Mouse (Mus musculus) bone marrow, adult 2 months (tissue): ENCODE results near the gene Gtf2ird1. TPM values are rescaled to one million over a fixed set of nuclear protein-coding genes. Genes with fewer than 3 reads are reported as not detected.
A peak's percentile ranks its signal among the peaks of the same experiment; 100 is the strongest.

Experiments used
- H3K27ac ChIP-seq: fragments of 200-500 bp; 2 replicates; pipeline ENCODE4 v1.5.1; 2012; ENCODE audit warnings: low read depth, mild to moderate bottlenecking, control low read depth, inconsistent platforms, low read length; ENCODE audit not compliant: control insufficient read depth, poor library complexity, insufficient read depth
- H3K4me1 ChIP-seq: fragments of 200-500 bp; 2 replicates; pipeline ENCODE4 v1.6.1; 2011; ENCODE audit warnings: low read length; ENCODE audit not compliant: control insufficient read depth, insufficient read depth
- H3K4me3 ChIP-seq: fragments of 200-500 bp; replicated peaks from 2 replicates; pipeline ENCODE3; 2011; ENCODE audit warnings: mild to moderate bottlenecking, low read depth, low read length, control low read depth; ENCODE audit not compliant: control insufficient read depth
- CTCF ChIP-seq: fragments of 200-500 bp; IDR thresholded peaks from 2 replicates; pipeline ENCODE4 v1.5.1; 2011; ENCODE audit warnings: low read length, control low read depth; ENCODE audit not compliant: control insufficient read depth, insufficient read depth
- POLR2A ChIP-seq: fragments of 200-500 bp; IDR thresholded peaks from 2 replicates; pipeline ENCODE4 v1.6.1; 2011; ENCODE audit warnings: low read depth, mild to moderate bottlenecking, control low read depth, low read length, borderline replicate concordance; ENCODE audit not compliant: control insufficient read depth
- WGBS: fragments of 180-500 bp; shearing (Covaris S2); methylation state at CpG from one replicate; pipeline ENCODE4 v1.1.7; 2018; 5-methylcytosine and 5-hydroxymethylcytosine counted together
- polyA plus RNA-seq: library from polyadenylated mRNA; stranded (reverse); fragments of >200 nt; gene quantifications from 2 replicates; pipeline ENCODE4 v1.2.4, GENCODE M21; 2011; ENCODE audit warnings: low replicate concordance; ENCODE audit not compliant: missing spikeins, insufficient read depth, insufficient read length

The Gtf2ird1 gene
- polyA plus RNA-seq, 1 experiment: 13.1 TPM

- Histone ChIP-seq H3K27ac (no peak overlapping the region), H3K4me3 (no peak overlapping the region), H3K4me1 (no peaks in the 10 kb centered on the region)
- TF ChIP-seq POLR2A: no peak
- no peak for TF ChIP-seq CTCF
- 93% methylated on average over 4 of the region's 4 CpGs for WGBS
Observed at GRCm38 (mm10) chr5:134492956-134493355, 36.4 kb upstream of the Gtf2ird1 start.

GRCm38 (mm10) chr5:134491712-134492417 is 35.3 kb upstream of the Gtf2ird1 start:
- Histone ChIP-seq H3K27ac (no peak overlapping the region), H3K4me1 (no peaks in the 10 kb centered on the region), H3K4me3 (no peak overlapping the region)
- 27% methylated on average over 18 of the region's 18 CpGs for WGBS
- no peak for TF ChIP-seq POLR2A
- TF ChIP-seq CTCF: peak; percentile 92

GRCm38 (mm10) chr5:134491206-134491605 is 34.7 kb upstream of the Gtf2ird1 start:
- WGBS: 76% methylated on average over 2 of the region's 2 CpGs
- H3K27ac ChIP-seq: no peak overlapping the region
- H3K4me3 ChIP-seq: no peak overlapping the region
- TF ChIP-seq POLR2A (no peak), CTCF (no peak)
- no peaks in the 10 kb centered on the region for H3K4me1 ChIP-seq

GRCm38 (mm10) chr5:134490465-134490864 is 33.9 kb upstream of the Gtf2ird1 start:
- 86% methylated on average over 12 of the region's 12 CpGs for WGBS
- TF ChIP-seq CTCF (peak; percentile 66; the same call in 1 of the 2 replicates), POLR2A (no peak)
- Histone ChIP-seq H3K4me3 (no peak overlapping the region), H3K27ac (no peak overlapping the region), H3K4me1 (no peaks in the 10 kb centered on the region)

- 10% methylated on average over 9 of the region's 9 CpGs for WGBS
- H3K4me3 ChIP-seq: no peak overlapping the region
- H3K4me1 ChIP-seq: no peaks in the 10 kb centered on the region
- TF ChIP-seq CTCF (peak; percentile 62; the same call in 1 of the 2 replicates), POLR2A (no peak)
- no peak overlapping the region for H3K27ac ChIP-seq
Observed at GRCm38 (mm10) chr5:134489583-134489982, 33.1 kb upstream of the Gtf2ird1 start.

GRCm38 (mm10) chr5:134488596-134488995 is 32.1 kb upstream of the Gtf2ird1 start:
- TF ChIP-seq CTCF: no peak
- TF ChIP-seq POLR2A: no peak
- Histone ChIP-seq H3K4me3 (no peak overlapping the region), H3K27ac (no peak overlapping the region), H3K4me1 (no peaks in the 10 kb centered on the region)
- WGBS: 90% methylated on average over 4 of the region's 4 CpGs

GRCm38 (mm10) chr5:134488042-134488441 is 31.5 kb upstream of the Gtf2ird1 start:
- no peak overlapping the region for H3K27ac ChIP-seq
- no peaks in the 10 kb centered on the region for H3K4me1 ChIP-seq
- WGBS: 81% methylated on average over 10 of the region's 10 CpGs
- no peak for TF ChIP-seq POLR2A
- no peak for TF ChIP-seq CTCF
- H3K4me3 ChIP-seq: no peak overlapping the region

GRCm38 (mm10) chr5:134485900-134486665 is 29.6 kb upstream of the Gtf2ird1 start:
- H3K4me1 ChIP-seq: no peaks in the 10 kb centered on the region
- no peak overlapping the region for H3K4me3 ChIP-seq
- H3K27ac ChIP-seq: no peak overlapping the region
- WGBS: 55% methylated on average over 13 of the region's 13 CpGs
- TF ChIP-seq POLR2A: no peak
- peak; percentile 99 for TF ChIP-seq CTCF
